Mouse (Mus musculus) spleen, embryonic (tissue): ENCODE measurements around the gene Slc3a1.

Experiments
- CTCF ChIA-PET: fragments of 350-600 bp; sonication (Branson Sonifier 250); formaldehyde crosslinking; loops from one replicate; lab custom pipeline; 2022; lab: Charles Lee

Gene Slc3a1

DNA sequence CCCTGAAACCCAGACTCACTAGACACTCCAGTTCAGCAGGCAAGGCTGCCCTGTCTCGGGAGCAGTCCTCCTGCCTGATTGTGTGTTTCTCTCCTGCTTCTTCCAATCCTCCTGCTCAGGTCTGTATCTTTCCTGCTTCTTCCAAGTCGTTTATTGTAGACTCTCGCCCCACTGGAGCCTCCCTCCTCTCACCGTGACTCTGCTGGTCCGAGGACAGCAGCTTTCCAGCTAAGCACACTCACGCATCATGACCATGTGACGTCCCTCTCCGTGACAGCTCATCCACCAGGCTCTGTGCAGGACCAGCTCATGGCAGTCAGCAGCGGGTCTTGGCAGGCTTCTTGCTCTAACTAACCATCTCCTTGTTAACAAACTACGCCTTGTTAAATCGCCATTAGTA, 5.9 kb downstream of the Slc3a1 start:
- CTCF ChIA-PET: no interaction called here

- CTCF ChIA-PET: no interaction called here
These were observed 9.7 kb downstream of the Slc3a1 start for GRCm38 (mm10) chr17:85037855-85038254.

DNA sequence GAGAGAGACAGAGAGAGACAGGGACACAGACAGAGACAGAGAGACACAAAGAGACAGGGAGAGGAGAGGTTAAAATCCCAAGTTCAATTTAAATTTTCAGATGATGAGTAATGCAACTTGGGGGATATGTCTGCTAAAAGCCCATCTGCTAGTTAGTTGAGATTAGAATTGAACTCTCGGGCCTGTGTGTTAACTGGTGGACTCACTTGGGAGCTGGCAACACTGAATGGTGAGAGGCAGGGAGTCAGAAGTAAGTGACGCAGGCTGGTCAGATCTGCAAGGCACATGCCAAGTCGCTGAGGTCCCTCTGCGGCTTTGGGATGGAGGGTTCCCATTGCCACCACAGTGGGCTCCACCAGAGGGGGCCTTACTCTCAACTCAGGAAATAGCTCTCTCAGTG, 10.1 kb downstream of the Slc3a1 start:
- CTCF ChIA-PET: no interaction called here

- CTCF ChIA-PET: no interaction called here
These were observed 10.6 kb downstream of the Slc3a1 start for GRCm38 (mm10) chr17:85038761-85039160.

DNA sequence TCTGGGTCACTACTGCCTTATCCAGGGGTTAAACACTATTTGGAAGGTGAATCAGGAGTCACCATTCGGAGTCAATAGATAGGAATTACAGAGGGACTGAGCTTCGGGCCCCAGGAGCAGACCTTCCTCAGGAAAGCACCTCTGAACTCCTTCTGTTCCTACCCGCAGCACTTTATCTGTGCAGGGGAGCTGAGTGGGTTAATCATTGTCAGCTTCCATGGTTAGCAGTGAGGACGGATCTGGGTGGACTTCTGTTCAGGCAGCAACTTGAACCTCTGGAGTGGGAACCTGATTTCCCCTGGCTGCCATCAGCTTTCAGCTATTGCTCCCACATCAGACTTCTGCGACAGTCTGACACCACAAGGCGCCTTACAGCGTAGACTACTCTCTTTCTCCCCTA, 12.7 kb downstream of the Slc3a1 start:
- CTCF ChIA-PET: no interaction called here

DNA sequence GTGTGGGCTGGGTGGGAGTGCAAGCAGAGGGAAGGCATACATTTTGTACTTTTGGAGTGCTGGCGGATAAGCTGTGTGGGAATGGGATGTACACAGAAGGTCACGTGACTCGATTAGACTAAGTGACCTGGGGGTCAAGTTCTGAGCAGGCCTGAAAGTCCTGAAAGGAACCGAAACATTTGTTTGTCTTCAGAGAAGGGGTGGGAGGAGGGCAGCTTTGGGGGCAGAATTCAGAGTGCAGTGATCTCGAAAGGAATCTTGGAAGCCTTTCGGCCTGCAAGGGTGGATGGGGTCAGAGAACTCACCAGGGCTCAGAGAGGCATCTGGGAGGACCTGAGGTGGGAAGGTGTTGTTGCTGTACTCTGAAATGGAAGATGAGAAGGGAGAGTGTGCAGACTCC, 14.2 kb downstream of the Slc3a1 start:
- CTCF ChIA-PET: no interaction called here

- CTCF ChIA-PET: no interaction called here
These were observed 15.2 kb downstream of the Slc3a1 start for GRCm38 (mm10) chr17:85043404-85043816.

- CTCF ChIA-PET: no interaction called here
These were observed 16.3 kb downstream of the Slc3a1 start for GRCm38 (mm10) chr17:85044466-85044865.

DNA sequence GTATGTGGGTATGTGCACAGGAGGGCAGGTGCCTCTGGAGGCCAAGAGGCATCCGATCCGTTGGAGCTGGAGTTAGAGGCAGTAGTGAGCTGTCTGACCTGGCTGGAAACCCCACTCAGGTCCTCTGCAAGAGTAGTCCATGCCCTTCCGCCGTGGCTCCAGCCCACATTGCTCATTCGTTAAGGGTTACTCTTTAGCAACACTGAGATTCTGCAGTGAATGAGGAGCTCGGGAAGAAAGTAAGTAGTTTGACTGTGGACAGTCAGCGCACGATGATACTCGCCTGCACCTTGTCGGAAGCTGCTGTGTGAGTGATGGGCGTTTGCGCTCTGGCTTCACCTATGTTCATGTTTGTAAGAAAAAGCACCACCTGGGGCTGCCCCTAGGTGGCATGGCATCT, 17.0 kb downstream of the Slc3a1 start:
- CTCF ChIA-PET: no interaction called here

DNA sequence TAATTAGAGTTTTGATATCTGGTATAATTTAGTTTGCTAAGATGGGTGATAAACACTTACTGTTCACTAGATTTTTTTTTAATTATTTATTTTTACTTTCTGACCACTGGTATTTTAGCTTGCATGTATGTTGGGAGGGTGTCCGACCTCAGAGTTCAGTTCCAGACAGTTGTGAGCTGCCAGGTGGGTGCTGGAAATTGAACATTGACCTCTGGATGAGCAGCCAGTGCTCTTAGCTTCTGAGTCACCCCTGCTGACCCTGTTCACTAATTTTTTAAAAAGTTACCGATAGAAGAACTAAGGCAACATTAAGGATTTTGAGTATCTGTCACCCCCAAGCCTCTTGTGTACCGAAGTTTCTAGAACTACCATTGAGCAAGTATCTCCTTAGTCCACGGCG, 20.2 kb downstream of the Slc3a1 start:
- CTCF ChIA-PET: no interaction called here

GRCm38 (mm10) chr17:85058276-85058675, 30.1 kb downstream of the Slc3a1 start:
- CTCF ChIA-PET: interaction anchor here (0.6 to 0.7 kb wide), 2 partner anchors 26 to 489 kb away, joined by 6 to 7 read pairs; no protein-coding TSS in a partner anchor

GRCm38 (mm10) chr17:85059136-85059535, 31.0 kb downstream of the Slc3a1 start:
- CTCF ChIA-PET: interaction anchor here (0.7 kb wide), 1 partner anchor 490 kb away, joined by 7 read pairs; no protein-coding TSS in a partner anchor

DNA sequence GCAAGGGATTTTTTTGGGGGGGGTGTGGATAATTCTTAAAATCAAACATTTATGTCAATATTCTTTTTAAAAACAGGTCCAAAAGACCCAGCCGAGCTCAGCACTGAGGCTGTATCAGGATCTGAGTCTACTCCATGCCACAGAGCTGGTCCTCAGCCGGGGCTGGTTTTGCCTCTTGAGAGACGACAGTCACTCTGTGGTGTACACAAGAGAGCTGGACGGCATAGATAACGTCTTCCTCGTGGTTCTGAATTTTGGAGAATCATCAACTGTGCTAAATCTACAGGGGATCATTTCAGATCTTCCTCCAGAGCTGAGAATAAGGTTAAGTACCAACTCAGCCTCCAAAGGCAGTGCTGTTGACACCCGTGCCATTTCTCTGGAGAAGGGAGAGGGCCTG, 35.4 kb downstream of the Slc3a1 start:
- CTCF ChIA-PET: no interaction called here

DNA sequence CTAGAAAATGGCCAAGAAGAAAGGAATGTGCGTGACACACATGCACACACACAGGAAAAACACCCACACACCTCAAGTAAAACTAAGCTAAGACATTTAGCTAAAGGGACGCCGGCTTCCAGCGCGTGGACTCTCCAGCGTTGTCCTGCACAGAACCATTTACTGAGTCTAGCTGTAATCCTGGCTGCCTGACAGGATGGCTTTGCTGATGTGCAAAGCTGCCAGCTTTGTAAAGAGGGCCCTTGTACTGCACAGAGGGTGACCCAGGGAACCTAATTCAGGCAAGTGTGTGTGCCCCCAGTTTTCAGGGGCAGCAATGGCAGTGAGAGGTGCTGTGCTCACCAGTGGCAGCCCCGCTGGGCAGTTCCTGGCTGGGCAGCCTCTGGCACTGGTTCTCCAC, 39.2 kb downstream of the Slc3a1 start:
- CTCF ChIA-PET: no interaction called here

DNA sequence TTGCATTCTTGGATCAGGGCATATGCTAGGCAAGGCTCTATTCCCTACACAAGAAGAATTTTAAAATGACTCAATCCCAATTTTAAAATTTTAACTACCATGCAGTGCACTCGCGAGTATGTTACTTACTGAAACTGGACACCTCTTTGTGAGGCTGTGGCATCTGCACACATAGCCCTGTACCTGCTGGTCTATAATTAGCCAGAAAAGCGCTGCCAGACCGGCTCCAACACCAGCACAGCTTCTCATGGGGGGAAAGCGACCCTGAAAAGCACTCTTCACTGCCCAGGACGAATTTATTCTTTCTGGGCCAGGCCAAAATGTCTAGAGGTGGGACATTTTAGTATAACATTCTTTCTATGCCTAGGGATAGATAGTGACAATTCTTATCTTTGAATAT, 42.5 kb downstream of the Slc3a1 start:
- CTCF ChIA-PET: no interaction called here

DNA sequence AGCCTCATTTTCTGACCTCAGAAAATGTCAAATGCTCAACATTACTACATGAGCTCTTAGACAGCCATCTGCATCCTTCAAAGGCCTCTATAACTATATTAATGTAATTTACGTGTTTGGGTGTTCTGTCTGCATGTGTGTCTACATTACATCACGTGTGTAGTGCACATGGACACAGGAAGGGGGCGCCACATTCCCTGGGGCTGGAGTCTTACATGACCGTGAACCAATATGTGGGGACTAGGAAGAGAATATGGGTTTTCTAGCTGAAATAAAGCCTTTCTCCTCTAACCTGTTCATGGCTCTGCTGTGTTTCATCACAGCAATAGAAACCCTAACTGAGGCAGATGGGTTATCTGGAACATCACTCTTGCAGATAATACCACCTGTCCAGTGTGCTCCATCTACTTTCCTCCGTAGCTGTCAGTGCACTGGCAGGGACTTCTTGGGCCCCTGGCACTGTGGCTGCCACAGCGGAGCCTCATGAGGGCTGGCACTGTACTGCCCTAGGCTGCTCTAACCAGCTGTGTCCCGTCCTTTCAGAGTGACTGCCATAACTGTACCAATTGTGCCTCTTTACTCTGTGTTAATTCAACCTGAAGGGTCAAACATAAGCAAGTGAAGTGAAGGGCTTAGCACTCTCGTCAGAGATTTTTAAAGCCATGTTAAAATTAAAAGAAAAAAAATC, 43.1 kb downstream of the Slc3a1 start:
- CTCF ChIA-PET: no interaction called here

- CTCF ChIA-PET: no interaction called here
These were observed 44.2 kb downstream of the Slc3a1 start for GRCm38 (mm10) chr17:85072383-85072782.

DNA sequence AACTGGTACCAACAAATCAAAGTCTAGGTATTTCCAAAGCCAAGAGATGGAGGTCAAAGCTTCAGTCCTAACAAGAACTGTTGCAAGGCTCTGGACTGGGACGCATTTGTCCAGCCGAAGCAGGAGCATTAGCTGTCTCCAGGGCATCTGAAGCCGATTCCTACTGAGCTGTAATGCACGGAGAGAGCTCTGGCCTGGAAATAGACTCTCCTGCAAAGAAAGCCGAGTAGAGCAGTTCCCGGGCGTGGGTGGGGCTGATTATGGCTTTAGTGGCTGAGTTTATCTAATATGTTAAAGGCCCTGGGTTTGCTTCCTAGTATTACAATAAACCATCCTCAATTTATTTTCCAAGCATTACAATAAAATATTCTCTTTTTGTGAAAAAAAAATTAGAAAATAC, 45.0 kb downstream of the Slc3a1 start:
- CTCF ChIA-PET: no interaction called here

DNA sequence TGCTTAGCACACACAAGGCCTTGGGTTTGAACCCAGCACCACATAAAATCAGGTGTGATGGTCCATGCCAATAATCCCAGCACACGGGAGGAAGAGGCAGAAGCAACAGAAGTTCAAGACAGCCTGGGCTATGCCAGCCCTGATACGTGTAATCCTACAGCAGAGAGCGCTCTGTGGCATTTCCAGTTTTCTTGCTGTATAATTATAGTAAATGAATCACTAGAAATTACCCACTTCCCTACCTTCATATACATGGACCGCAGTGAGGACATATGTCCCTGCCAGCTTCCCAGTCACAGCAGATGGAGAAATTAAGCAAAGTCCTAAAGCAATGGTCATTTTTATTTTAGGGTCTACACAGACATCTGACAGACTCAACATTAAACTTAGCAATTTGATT, 45.9 kb downstream of the Slc3a1 start:
- CTCF ChIA-PET: no interaction called here

DNA sequence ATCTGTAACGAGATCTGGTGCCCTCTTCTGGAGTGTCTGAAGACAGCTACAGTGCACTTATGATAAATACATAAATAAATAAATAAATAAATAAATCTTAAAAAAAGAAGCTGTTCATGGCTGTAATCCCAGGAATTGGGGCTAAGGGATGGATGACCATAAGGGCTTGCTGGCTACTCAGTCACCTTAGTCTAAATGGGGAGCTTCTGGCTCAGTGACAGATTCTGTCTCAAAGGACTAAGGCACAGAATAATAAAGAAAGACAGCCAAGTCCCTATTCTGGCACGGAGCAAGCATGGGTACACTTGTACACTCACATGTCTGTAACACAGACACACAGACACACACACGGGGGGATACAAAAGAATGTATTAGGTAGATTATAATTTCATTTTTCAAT, 51.1 kb downstream of the Slc3a1 start:
- CTCF ChIA-PET: no interaction called here

GRCm38 (mm10) chr17:85080781-85081180, 52.6 kb downstream of the Slc3a1 start:
- CTCF ChIA-PET: no interaction called here

DNA sequence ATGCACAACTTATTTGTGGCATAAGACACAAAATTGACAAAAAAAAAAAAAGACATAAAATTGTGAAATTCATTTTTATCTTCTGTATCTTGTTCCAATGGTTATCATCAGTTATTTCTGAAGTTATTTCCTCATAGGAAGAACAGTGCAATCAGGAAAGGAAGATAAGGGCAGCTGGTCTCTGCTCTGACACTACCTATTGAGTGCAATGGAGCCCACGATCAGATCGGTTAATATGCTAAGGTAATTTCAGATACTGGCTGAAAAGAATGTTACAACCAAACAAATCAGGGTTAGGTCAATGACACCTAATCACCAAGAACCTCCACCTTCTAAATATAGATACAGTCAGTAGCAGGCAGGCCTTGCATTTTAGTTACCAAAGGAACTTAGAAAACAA, 57.2 kb downstream of the Slc3a1 start:
- CTCF ChIA-PET: no interaction called here

DNA sequence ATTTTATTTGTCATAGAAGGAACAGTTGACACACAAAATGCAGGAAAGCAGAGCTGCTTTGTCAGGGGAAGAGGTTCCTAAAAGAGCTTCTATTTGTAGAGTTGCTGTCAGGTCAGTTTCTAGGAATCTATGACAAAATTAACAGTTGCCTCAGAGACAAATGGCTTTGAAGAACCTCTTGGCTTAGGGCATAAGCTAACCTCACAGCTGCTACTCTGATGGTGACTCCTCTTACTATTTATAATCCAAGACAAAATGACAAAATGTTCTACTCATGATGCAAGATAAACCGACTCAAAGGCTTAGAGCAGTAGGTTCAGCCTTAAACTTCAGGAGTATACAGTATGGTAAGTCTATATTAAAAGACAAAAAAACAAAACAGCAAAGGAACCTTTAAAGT, 58.3 kb downstream of the Slc3a1 start:
- CTCF ChIA-PET: no interaction called here

- CTCF ChIA-PET: interaction anchor here (1.1 kb wide), 1 partner anchor 209 kb away, joined by 3 read pairs; no protein-coding TSS in a partner anchor
These were observed 59.4 kb downstream of the Slc3a1 start for GRCm38 (mm10) chr17:85087591-85087990.
